Mouse (Mus musculus): ENCODE results near the gene Scimp. TPM values are rescaled to one million over a fixed set of nuclear protein-coding genes. Genes with fewer than 3 reads are reported as not detected.

Gene Scimp
- total and polyA plus RNA-seq, 3 experiments, result 0.21 to 0.79 (median 0.30) TPM

- H3K4me2 ChIP-seq (ENCODE audit: insufficient read depth, low read depth, poor library complexity, severe bottlenecking), result no peak overlapping the region
- H3K36me3 ChIP-seq (replicated peaks in 1 of 2; ENCODE audit: control insufficient read depth in 1 of 2, insufficient read depth in 1 of 2, low read length in 1 of 2), result no peaks in the 10 kb centered on the region
- in situ Hi-C loops (cut with MboI; ENCODE audit: low pct_ligation_motif_present, low pct_unique_long_range_greater_than_20kb, low sequenced_read_pairs) (loop anchor here (5.0 kb wide), 1 partner anchor 34 kb away; no protein-coding TSS in a partner anchor), dilution Hi-C loops (cut with MboI; ENCODE audit: extremely low pct_ligation_motif_present, extremely low pct_unique_long_range_greater_than_20kb, low sequenced_read_pairs) (no loop called here)
- H3K4me3 ChIP-seq (replicated peaks in 1 of 3; ENCODE audit: low read depth in 2 of 3, low read length in 2 of 3, poor library complexity in 1 of 3), result no peak overlapping the region
- TF ChIP-seq IRF4 (IDR thresholded peaks at IDR 0.05; ENCODE audit: low read depth, low read length) (no peak), SMC3 (IDR thresholded peaks at IDR 0.05; ENCODE audit: low read depth, low read length) (no peak), GABPA (IDR thresholded peaks at IDR 0.05; ENCODE audit: insufficient replicate concordance, low read depth, low read length) (no peak), CTCF (conservative IDR thresholded peaks at IDR 0.05 in 1 of 2, IDR thresholded peaks at IDR 0.05 in 1 of 2; ENCODE audit: low read depth in 2 of 2, low read length in 2 of 2) (no peak), MAFK (IDR thresholded peaks at IDR 0.05; ENCODE audit: insufficient replicate concordance, low read length) (no peak)
- no peak overlapping the region for H3K9ac ChIP-seq (ENCODE audit: insufficient read depth, low read depth)
- DNase-seq (ENCODE audit: extremely low read depth), result no peak
- no peak overlapping the region for H3K27ac ChIP-seq (ENCODE audit: insufficient read depth, low read depth)
- peaks cover 13 to 65% of the 10 kb centered on the region in 2 experiments for H3K4me1 ChIP-seq (ENCODE audit: control insufficient read depth in 1 of 2, insufficient read depth in 2 of 2)
- H3K27me3 ChIP-seq (replicated peaks), result no peaks in the 10 kb centered on the region
- no peaks in the 10 kb centered on the region for H3K9me3 ChIP-seq (replicated peaks; ENCODE audit: low read length)
- no peaks in the 10 kb centered on the region for H3K79me2 ChIP-seq (replicated peaks; ENCODE audit: control insufficient read depth, extremely low read depth, insufficient read depth, poor library complexity, severe bottlenecking)
Observed at GRCm38 (mm10) chr11:70811041-70811440, 1.3 kb downstream of the Scimp start.

- H3K27ac ChIP-seq (ENCODE audit: insufficient read depth, low read depth), result no peak overlapping the region
- no peak overlapping the region for H3K4me2 ChIP-seq (ENCODE audit: insufficient read depth, low read depth, poor library complexity, severe bottlenecking)
- peaks cover 28 to 74% of the 10 kb centered on the region in 2 experiments for H3K4me1 ChIP-seq (ENCODE audit: control insufficient read depth in 1 of 2, insufficient read depth in 2 of 2)
- H3K79me2 ChIP-seq (replicated peaks; ENCODE audit: control insufficient read depth, extremely low read depth, insufficient read depth, poor library complexity, severe bottlenecking), result no peaks in the 10 kb centered on the region
- no peak overlapping the region for H3K9ac ChIP-seq (ENCODE audit: insufficient read depth, low read depth)
- no peak for TF ChIP-seq MYC (IDR thresholded peaks at IDR 0.05; ENCODE audit: low read depth, low read length)
- TF ChIP-seq MAFK (IDR thresholded peaks at IDR 0.05; ENCODE audit: insufficient replicate concordance, low read length), result no peak
- no peak for TF ChIP-seq ZMIZ1 (IDR thresholded peaks at IDR 0.05; ENCODE audit: low read depth, low read length)
- TF ChIP-seq ZC3H11A (IDR thresholded peaks at IDR 0.05; ENCODE audit: low read depth, low read length), result no peak
- TF ChIP-seq CHD1 (IDR thresholded peaks at IDR 0.05; ENCODE audit: low read depth, low read length), result no peak
- no peak for TF ChIP-seq ETS1 (conservative IDR thresholded peaks at IDR 0.05; ENCODE audit: low read depth, low read length)
- TF ChIP-seq MAX (IDR thresholded peaks at IDR 0.05; ENCODE audit: low read length), result no peak
- TF ChIP-seq CHD2 (IDR thresholded peaks at IDR 0.05; ENCODE audit: low read length), result no peak
- TF ChIP-seq MAZ (IDR thresholded peaks at IDR 0.05; ENCODE audit: low read depth, low read length), result no peak
- TF ChIP-seq TBP (conservative IDR thresholded peaks at IDR 0.05; ENCODE audit: low read depth, low read length), result no peak
- TF ChIP-seq RCOR1 (conservative IDR thresholded peaks at IDR 0.05; ENCODE audit: low read depth, low read length), result no peak
- TF ChIP-seq SMC3 (IDR thresholded peaks at IDR 0.05; ENCODE audit: low read depth, low read length), result no peak
- TF ChIP-seq UBTF (IDR thresholded peaks at IDR 0.05; ENCODE audit: low read depth, low read length), result no peak
- TF ChIP-seq SIN3A (IDR thresholded peaks at IDR 0.05; ENCODE audit: low read length), result no peak
- TF ChIP-seq MXI1 (IDR thresholded peaks at IDR 0.05; ENCODE audit: low read depth, low read length), result no peak
- no peak for TF ChIP-seq CTCF (conservative IDR thresholded peaks at IDR 0.05 in 1 of 2, IDR thresholded peaks at IDR 0.05 in 1 of 2; ENCODE audit: low read depth in 2 of 2, low read length in 2 of 2)
- TF ChIP-seq NRF1 (IDR thresholded peaks at IDR 0.05; ENCODE audit: low read depth, low read length), result no peak
- TF ChIP-seq NELFE (IDR thresholded peaks at IDR 0.05; ENCODE audit: low read depth, low read length), result no peak
- TF ChIP-seq BHLHE40 (IDR thresholded peaks at IDR 0.05; ENCODE audit: low read depth, low read length), result no peak
- TF ChIP-seq POLR2A (IDR thresholded peaks at IDR 0.05; ENCODE audit: low read depth, low read length), result no peak
- dilution Hi-C loops (cut with MboI; ENCODE audit: extremely low pct_ligation_motif_present, extremely low pct_unique_long_range_greater_than_20kb, low sequenced_read_pairs) (no loop called here), in situ Hi-C loops (cut with MboI; ENCODE audit: low pct_ligation_motif_present, low pct_unique_long_range_greater_than_20kb, low sequenced_read_pairs) (no loop called here)
- H3K4me3 ChIP-seq (replicated peaks in 1 of 3; ENCODE audit: low read depth in 2 of 3, low read length in 2 of 3, poor library complexity in 1 of 3), result no peak overlapping the region
- H3K9me3 ChIP-seq (replicated peaks; ENCODE audit: low read length), result no peaks in the 10 kb centered on the region
- H3K36me3 ChIP-seq (replicated peaks in 1 of 2; ENCODE audit: control insufficient read depth in 1 of 2, insufficient read depth in 1 of 2, low read length in 1 of 2), result no peaks in the 10 kb centered on the region
- DNase-seq (ENCODE audit: extremely low read depth), result no peak
- H3K27me3 ChIP-seq (replicated peaks), result no peaks in the 10 kb centered on the region
Observed at GRCm38 (mm10) chr11:70809011-70809410, 3.4 kb downstream of the Scimp start.
